Mouse (Mus musculus): ENCODE measurements around the gene Zfp408.

Gene Zfp408

GRCm38 (mm10) chr2:91649553-91650359 is at the start of gene Zfp408, which contains the start of gene Arhgap1:
Gene Zfp408 (minus strand): TSS chr2:91649791.
Gene Arhgap1 (plus strand): TSS chr2:91649860.
- peak; percentile 98 for DNase-seq

- no peak for DNase-seq
These were observed 49.6 kb upstream of the Zfp408 start for GRCm38 (mm10) chr2:91699225-91699624.

- no peak for DNase-seq
These were observed 46.6 kb upstream of the Zfp408 start for GRCm38 (mm10) chr2:91696225-91696590.

- no peak for DNase-seq
These were observed 46.0 kb upstream of the Zfp408 start for GRCm38 (mm10) chr2:91695436-91696224.

GRCm38 (mm10) chr2:91689452-91689851 is 39.9 kb upstream of the Zfp408 start:
- DNase-seq = no peak

- no peak for DNase-seq
These were observed 34.3 kb upstream of the Zfp408 start for GRCm38 (mm10) chr2:91683919-91684318.

- DNase-seq = peak; percentile 65
These were observed 33.3 kb upstream of the Zfp408 start for GRCm38 (mm10) chr2:91682850-91683249.

- no peak for DNase-seq
These were observed 27.4 kb upstream of the Zfp408 start for GRCm38 (mm10) chr2:91676961-91677360.

- DNase-seq = no peak
These were observed 26.8 kb upstream of the Zfp408 start for GRCm38 (mm10) chr2:91676420-91676819.

GRCm38 (mm10) chr2:91674895-91675294 is 25.3 kb upstream of the Zfp408 start:
- no peak for DNase-seq

GRCm38 (mm10) chr2:91673587-91673986 is 24.0 kb upstream of the Zfp408 start:
- no peak for DNase-seq

GRCm38 (mm10) chr2:91670038-91670437 is 20.4 kb upstream of the Zfp408 start:
- DNase-seq = no peak

GRCm38 (mm10) chr2:91669326-91669725 is 19.7 kb upstream of the Zfp408 start:
- DNase-seq = no peak

GRCm38 (mm10) chr2:91667747-91668146 is 18.2 kb upstream of the Zfp408 start:
- DNase-seq = no peak

GRCm38 (mm10) chr2:91666386-91666910 is 16.9 kb upstream of the Zfp408 start:
- DNase-seq = no peak

- DNase-seq = no peak
These were observed 15.2 kb upstream of the Zfp408 start for GRCm38 (mm10) chr2:91664780-91665179.

GRCm38 (mm10) chr2:91660981-91661380 is 11.4 kb upstream of the Zfp408 start:
- DNase-seq = no peak

- DNase-seq = no peak
These were observed 10.1 kb upstream of the Zfp408 start for GRCm38 (mm10) chr2:91659657-91660056.

- DNase-seq = no peak
These were observed 7.2 kb upstream of the Zfp408 start for GRCm38 (mm10) chr2:91656774-91657173.

GRCm38 (mm10) chr2:91655827-91656226 is 6.2 kb upstream of the Zfp408 start:
- no peak for DNase-seq

- DNase-seq = no peak
These were observed 5.8 kb upstream of the Zfp408 start for GRCm38 (mm10) chr2:91655388-91655787.

GRCm38 (mm10) chr2:91652863-91653262 is 3.3 kb upstream of the Zfp408 start:
- DNase-seq = no peak

- DNase-seq = no peak
These were observed 2.1 kb upstream of the Zfp408 start for GRCm38 (mm10) chr2:91651458-91652258.

Measured in right cerebral cortex, postnatal 4 days (tissue).